Mouse (Mus musculus): ENCODE measurements around the gene Sox6. TPM values are rescaled to one million over a fixed set of nuclear protein-coding genes. Genes with fewer than 3 reads are reported as not detected.

The Sox6 gene
- polyA plus RNA-seq, 1 experiment from 2014 or later = 3.5 TPM

GRCm38 (mm10) chr7:115565060-115565426 is 473.6 kb downstream of the Sox6 start:
- DNase-seq (ENCODE audit: low read depth, low spot score) = no peak
- TF ChIP-seq CTCF (IDR thresholded peaks at IDR 0.05) = no peak
- ChIA-PET POLR2A (interaction anchor here (0.7 kb wide), 1 partner anchor 762 kb away, joined by 10 read pairs; no protein-coding TSS in a partner anchor), CTCF (no interaction called here)
- no peak for ATAC-seq
- in situ Hi-C loops (cut with MboI; ENCODE audit: low pct_unique_long_range_greater_than_20kb) = no loop called here
- no peaks in the 10 kb centered on the region for H3K27me3 ChIP-seq

GRCm38 (mm10) chr7:115564359-115565059 is 474.1 kb downstream of the Sox6 start:
- DNase-seq (ENCODE audit: low read depth, low spot score) (no peak), ATAC-seq (no peak)
- ChIA-PET CTCF (no interaction called here), POLR2A (interaction anchor here (0.7 kb wide), 1 partner anchor 761 kb away, joined by 10 read pairs; no protein-coding TSS in a partner anchor)
- H3K27me3 ChIP-seq = no peaks in the 10 kb centered on the region
- no peak for TF ChIP-seq CTCF (IDR thresholded peaks at IDR 0.05)
- in situ Hi-C loops (cut with MboI; ENCODE audit: low pct_unique_long_range_greater_than_20kb) = no loop called here

- in situ Hi-C loops (cut with MboI; ENCODE audit: low pct_unique_long_range_greater_than_20kb) = no loop called here
- TF ChIP-seq CTCF (IDR thresholded peaks at IDR 0.05) = no peak
- no peaks in the 10 kb centered on the region for H3K27me3 ChIP-seq
- POLR2A ChIA-PET = no interaction called here
- CTCF ChIA-PET = no interaction called here
- ATAC-seq (no peak), DNase-seq (ENCODE audit: low read depth, low spot score) (no peak)
Observed at GRCm38 (mm10) chr7:115556677-115557076, 481.9 kb downstream of the Sox6 start.

GRCm38 (mm10) chr7:115550197-115550804 is 488.3 kb downstream of the Sox6 start:
- DNase-seq (ENCODE audit: low read depth, low spot score) (no peak), ATAC-seq (no peak)
- POLR2A ChIA-PET = no interaction called here
- TF ChIP-seq CTCF (IDR thresholded peaks at IDR 0.05) = no peak
- in situ Hi-C loops (cut with MboI; ENCODE audit: low pct_unique_long_range_greater_than_20kb) = no loop called here
- H3K27me3 ChIP-seq = no peaks in the 10 kb centered on the region
- CTCF ChIA-PET = interaction anchor here (1.4 kb wide), 2 partner anchors 18 to 22 kb away, joined by 4 read pairs; no protein-coding TSS in a partner anchor

- no peak for TF ChIP-seq CTCF (IDR thresholded peaks at IDR 0.05)
- CTCF ChIA-PET = interaction anchor here (1.4 kb wide), 1 partner anchor 17 kb away, joined by 4 read pairs; no protein-coding TSS in a partner anchor
- no peak for DNase-seq (ENCODE audit: low read depth, low spot score)
- no peaks in the 10 kb centered on the region for H3K27me3 ChIP-seq
- ATAC-seq = no peak
- POLR2A ChIA-PET = no interaction called here
- in situ Hi-C loops (cut with MboI; ENCODE audit: low pct_unique_long_range_greater_than_20kb) = no loop called here
Observed at GRCm38 (mm10) chr7:115549670-115550069, 488.9 kb downstream of the Sox6 start.

GRCm38 (mm10) chr7:115545585-115546374 is 492.8 kb downstream of the Sox6 start:
- POLR2A ChIA-PET = no interaction called here
- CTCF ChIA-PET = no interaction called here
- ATAC-seq = no peak

GRCm38 (mm10) chr7:115543596-115543995 is 495.0 kb downstream of the Sox6 start:
- in situ Hi-C loops (cut with MboI; ENCODE audit: low pct_unique_long_range_greater_than_20kb) = no loop called here
- ChIA-PET POLR2A (no interaction called here), CTCF (interaction anchor here (2.1 kb wide), 1 partner anchor 11 kb away, joined by 6 read pairs; no protein-coding TSS in a partner anchor)
- H3K27me3 ChIP-seq = no peaks in the 10 kb centered on the region
- ATAC-seq = no peak
- TF ChIP-seq CTCF (IDR thresholded peaks at IDR 0.05) = no peak
- no peak for DNase-seq (ENCODE audit: low read depth, low spot score)

More at GRCm38 (mm10) chr7:115545585-115546374, 492.8 kb downstream of the Sox6 start:
- TF ChIP-seq CTCF (IDR thresholded peaks at IDR 0.05) = no peak
- H3K27me3 ChIP-seq = no peaks in the 10 kb centered on the region
- in situ Hi-C loops (cut with MboI; ENCODE audit: low pct_unique_long_range_greater_than_20kb) = no loop called here
- DNase-seq (ENCODE audit: low read depth, low spot score) = no peak

- no peak for DNase-seq (ENCODE audit: low read depth, low spot score)
- no peak for TF ChIP-seq CTCF (IDR thresholded peaks at IDR 0.05)
- H3K27me3 ChIP-seq = no peaks in the 10 kb centered on the region
- ChIA-PET CTCF (interaction anchor here (0.9 kb wide), 1 partner anchor 10 kb away, joined by 3 read pairs; no protein-coding TSS in a partner anchor), POLR2A (no interaction called here)
- no peak for ATAC-seq
- in situ Hi-C loops (cut with MboI; ENCODE audit: low pct_unique_long_range_greater_than_20kb) = no loop called here
Observed at GRCm38 (mm10) chr7:115540261-115540660, 498.3 kb downstream of the Sox6 start.

- no peaks in the 10 kb centered on the region for H3K27me3 ChIP-seq
- POLR2A ChIA-PET = no interaction called here
- ATAC-seq (no peak), DNase-seq (ENCODE audit: low read depth, low spot score) (no peak)
- CTCF ChIA-PET = interaction anchor here (1.2 kb wide), 1 partner anchor 13 kb away, joined by 3 read pairs; no protein-coding TSS in a partner anchor
- in situ Hi-C loops (cut with MboI; ENCODE audit: low pct_unique_long_range_greater_than_20kb) = no loop called here
- TF ChIP-seq CTCF (IDR thresholded peaks at IDR 0.05) = no peak
Observed at GRCm38 (mm10) chr7:115539003-115539402, 499.6 kb downstream of the Sox6 start.

GRCm38 (mm10) chr7:115537636-115538035 is 501.0 kb downstream of the Sox6 start:
- ChIA-PET CTCF (no interaction called here), POLR2A (interaction anchor here (0.7 kb wide), 1 partner anchor 340 kb away, joined by 3 read pairs; no protein-coding TSS in a partner anchor)
- no peaks in the 10 kb centered on the region for H3K27me3 ChIP-seq
- ATAC-seq = no peak
- DNase-seq (ENCODE audit: low read depth, low spot score) = no peak
- no peak for TF ChIP-seq CTCF (IDR thresholded peaks at IDR 0.05)
- in situ Hi-C loops (cut with MboI; ENCODE audit: low pct_unique_long_range_greater_than_20kb) = no loop called here

Measured in Patski (cell line).